Mouse (Mus musculus): ENCODE measurements around the gene Vasn.

Gene Vasn

DNA sequence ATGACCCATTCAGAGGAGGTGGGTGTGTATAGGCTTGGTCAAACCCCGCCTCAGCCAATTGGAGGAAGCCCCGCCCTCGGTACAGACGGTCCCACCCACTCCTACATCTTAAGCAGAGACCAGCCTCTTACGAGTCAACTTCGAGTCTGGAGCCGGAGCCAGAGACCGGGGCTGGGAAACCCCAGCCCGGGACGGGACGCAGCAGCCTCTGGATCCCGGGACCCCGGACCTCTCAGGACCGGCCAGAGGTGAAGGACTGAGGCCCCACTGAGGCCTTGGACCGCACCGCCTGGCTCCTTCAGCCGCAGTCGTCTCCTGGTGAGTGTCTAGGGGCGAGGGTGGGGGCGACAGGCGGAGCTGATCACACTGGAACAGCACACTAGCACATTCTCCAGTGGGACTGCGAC, at the start of gene Vasn, which contains the start of gene Dnaja3:
Gene Vasn, plus strand, starts transcription at position 111 of the 407 bp plus-strand sequence.
Gene Dnaja3, plus strand, starts transcription at position 159 of the 407 bp plus-strand sequence.
- peak; percentile 84 for DNase-seq (ENCODE audit: low read depth, low spot score)

DNA sequence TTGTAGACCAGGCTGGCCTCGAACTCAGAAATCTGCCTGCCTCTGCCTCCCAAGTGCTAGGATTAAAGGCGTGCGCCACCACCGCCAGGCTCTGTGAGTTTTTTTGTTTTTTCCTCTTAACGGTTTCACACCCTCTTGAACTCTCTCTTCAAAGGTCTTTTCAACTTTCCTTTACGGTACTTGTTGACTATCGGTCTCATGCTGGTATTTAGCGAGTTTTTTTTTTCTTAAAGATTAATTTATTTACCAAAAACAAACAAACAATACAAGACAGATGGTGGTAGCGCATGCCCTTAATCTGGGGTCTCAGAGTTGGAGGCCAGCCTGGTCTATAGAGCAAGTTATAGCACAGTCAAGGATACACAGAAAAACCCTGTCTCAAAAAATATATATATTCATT, 49.5 kb upstream of the Vasn start:
- peak; percentile 71 for DNase-seq (ENCODE audit: low read depth, low spot score)

DNA sequence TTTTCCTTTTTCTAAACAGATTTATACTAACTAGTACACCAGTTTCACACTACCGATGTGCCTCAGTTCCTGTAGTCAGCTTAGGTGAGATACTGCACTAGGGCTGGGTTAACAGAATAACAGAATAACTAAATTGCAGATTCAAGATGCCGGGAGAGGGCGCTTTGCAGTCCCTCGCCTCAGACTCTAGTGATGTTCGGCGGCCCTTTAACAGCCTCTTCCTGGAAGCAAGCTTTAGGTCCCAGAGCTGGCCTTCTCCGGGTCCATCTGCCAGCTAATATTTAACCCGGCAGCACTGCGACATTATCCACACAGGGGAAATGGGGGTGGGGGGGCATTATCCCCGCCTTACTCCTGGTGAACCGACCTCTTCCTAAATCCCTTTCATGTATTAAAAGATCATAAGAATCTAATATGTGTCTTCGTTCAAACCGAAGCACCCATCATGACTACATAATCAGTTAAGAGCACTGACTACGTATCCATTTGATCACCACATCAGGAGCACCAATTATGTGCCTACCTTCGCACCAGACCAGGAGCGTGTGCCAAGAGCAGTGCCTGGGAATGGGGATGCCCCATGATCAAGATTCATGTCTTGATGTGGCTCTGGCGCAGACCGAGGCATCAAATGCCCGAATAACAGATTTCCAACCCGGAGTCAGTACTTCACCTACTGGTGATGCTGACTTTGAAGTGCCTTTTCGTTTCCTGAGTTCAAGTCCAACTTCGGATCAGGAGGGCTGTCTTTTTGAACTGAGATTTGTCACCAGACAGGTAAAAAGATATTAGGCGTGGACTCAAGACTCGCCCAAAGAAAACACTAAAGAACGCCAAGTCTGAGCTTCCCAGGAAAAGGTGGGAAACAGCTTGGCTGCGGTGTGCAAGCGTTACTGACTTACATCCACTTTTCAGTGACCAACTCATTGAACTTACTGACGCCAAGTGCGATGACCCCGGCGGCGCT, 46.5 kb upstream of the Vasn start:
- DNase-seq (ENCODE audit: low read depth, low spot score), result no peak

DNA sequence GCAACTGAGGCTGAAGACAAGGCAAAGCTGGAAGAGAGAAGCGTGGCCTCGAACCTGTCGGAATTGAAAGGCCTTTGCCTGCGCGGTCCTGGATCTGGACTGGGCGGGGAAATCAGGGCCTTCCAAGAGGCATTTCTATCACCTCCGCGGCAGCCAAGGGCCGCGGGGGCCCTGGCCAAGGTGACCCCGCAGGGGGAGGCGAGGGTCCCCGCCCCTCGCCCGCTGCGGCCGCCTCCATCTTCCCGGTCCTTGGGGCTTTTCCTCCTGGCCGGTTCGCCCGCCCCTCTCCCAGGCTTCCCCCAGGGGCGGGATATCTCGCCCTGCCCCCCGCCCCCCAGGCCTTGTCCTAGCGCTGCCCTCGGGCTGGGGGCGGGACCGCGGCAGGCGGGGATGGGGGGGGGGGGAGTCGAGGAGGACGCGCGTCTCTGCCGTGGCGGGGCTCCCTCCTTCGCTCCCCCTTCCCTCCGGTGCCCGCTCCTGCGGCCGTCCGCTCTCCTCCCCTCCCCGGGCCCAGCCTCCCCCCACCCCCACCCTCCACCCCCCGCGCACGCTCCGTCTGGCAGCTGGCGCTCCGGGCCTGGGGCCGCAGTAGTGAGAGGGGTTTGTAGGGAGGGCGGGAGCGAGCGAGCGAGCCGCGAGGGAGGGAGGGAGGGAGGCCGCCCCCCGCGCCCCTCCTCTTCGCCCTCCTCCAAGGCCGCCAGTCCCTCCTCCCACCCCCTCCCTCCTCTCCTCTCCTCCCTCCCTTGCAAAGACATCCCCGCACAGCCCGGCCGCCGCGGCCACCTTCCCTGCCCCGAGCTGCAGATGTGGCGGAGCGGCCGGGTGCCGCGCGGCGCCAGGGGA, 45.5 kb upstream of the Vasn start, which contains the start of gene Glis2:
Gene Glis2, plus strand, starts transcription at position 743 of the 843 bp plus-strand sequence.
- peak; percentile 88 for DNase-seq (ENCODE audit: low read depth, low spot score)

DNA sequence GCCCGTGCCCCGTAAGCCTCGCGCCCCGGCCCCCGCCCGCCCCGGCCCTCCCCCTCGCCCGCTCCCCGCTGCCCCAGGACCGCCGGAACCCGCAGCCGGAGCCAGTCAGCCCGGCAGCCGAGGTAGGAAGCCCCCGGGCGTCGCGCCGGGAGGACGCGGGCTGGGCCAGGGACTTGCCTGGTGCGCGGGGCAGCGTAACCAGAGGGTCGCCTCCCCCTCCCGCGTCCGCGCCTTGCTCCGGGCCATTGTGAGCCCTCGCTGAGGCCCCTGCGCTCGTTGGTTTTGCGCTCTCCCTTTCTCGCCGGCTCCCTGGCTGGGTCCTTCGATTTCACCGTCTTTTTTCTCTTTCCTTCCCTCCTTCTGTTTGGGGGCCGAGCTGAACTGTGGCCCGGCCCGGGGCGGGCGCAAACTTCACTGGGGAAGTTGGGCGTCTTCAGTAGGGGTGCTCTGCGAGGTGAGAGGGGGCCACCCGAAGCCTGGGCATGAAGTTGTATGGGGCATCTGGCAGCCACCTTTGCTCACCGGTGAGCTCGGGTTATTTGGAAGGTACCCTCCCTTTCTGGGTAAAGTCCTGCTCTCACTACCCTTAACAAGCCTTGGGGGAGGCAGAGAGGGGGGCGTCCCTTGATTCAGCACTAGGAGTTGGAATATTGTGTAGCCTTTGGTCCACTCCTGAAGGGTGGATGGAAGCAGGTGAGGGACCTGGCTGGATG, 44.8 kb upstream of the Vasn start:
- no peak for DNase-seq (ENCODE audit: low read depth, low spot score)

DNA sequence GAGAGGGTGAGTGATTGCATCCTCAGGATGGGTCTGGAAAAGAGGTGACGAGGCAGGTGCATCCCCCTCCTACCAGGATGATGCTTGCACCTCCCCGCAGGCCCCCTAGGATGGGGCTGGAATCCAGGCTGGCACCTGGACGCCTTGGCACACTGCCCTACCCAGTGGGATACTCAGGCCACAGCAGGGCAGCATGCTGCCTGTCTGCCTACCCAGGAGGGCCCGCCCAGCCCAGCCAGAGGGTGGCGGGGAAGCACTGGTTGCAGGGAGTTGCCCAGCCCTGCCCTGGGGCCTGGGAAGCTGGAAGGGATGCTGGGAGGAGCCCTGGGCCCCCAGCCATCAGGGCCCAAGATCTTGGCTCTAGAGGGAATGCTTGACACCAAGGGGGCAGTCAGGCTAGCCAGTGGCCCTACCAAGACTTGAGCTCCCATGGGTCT, 44.2 kb upstream of the Vasn start:
- no peak for DNase-seq (ENCODE audit: low read depth, low spot score)

DNA sequence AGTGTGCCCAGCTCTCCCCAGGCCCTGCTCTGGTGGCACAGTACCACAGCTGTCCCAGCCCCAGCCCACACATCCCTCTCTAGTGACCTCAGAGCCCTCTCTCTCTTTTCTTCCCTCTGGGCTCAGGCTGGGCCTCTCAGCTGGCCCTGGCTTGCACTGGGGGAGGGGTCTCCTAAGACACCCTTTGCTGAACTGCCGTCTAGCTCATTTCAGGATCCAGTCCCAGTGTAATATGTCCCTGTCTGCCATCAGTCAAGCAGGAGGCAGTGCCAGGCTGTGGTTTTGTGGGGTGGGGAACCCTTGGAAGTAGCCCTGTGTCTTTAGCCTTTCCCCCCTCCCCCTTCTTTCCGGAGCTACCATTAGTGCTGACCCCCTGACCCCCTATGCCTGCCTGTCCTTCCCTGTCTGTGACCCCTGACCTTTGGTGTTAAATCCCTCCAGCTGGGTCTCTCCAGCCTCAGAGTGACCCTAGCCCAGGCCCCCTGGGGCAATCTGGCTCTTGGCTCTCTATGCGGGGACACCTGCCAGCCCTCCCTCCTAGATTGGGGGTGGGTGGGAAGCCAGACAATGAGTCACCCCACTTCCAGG, 43.5 kb upstream of the Vasn start:
- DNase-seq (ENCODE audit: low read depth, low spot score), result no peak

DNA sequence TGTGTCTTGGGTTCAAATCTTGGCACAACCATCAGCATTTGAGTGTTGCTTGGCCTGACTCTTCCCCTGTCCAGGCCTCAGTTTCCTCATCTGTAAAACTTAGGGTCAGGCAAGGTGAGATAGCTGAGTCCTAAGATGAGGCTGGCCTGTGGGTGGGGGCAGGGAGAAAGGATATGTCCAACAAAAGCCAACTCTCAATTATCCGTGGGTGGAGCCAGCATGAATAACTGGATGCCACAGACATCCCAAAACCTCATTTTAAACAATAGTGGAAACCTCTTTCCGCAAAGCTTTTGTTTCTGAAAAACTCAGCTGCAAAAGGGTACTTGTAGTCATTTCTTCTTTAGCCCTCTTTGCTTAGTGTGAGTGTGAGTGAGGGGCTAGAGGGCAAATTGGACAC, 42.9 kb upstream of the Vasn start:
- no peak for DNase-seq (ENCODE audit: low read depth, low spot score)

DNA sequence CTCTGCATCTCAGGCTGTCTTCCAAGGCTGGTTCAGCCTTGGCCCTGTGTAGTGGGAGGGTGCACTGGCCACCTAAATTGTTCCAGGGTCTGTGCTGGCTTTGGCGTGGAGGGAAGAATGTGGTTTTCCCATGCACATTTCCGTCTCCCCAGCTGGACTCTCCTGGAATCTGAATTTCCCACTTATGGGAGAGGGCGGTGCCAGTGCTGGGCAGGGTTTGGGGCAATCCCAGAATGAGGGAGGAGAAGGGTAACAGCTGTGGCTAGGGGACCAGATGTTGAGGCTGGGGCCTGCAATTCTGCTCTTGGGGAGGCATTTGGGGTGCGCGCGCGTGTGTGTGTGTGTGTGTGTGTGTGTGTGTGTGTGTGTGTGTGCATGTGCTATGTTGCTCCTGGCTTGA, 42.4 kb upstream of the Vasn start:
- no peak for DNase-seq (ENCODE audit: low read depth, low spot score)

DNA sequence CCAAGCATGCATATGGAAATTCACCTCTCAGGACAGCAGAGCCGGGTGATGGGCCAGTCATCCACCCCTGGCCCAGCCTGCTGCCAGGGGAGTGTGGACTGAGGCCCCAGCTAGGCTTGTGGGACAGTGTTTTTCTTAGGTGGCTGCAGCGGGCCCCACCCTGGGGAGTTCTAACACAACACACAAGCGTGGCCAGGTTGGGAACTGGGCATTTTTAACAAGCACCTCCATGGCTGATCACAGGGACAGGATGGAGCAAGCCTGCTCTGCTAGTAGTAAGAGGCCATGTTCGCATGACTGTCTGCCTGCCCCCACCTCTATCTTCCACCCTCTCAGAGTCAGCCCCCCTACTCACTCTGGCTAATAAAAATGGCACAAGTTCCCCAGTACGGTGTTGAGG, 41.7 kb upstream of the Vasn start:
- no peak for DNase-seq (ENCODE audit: low read depth, low spot score)

DNA sequence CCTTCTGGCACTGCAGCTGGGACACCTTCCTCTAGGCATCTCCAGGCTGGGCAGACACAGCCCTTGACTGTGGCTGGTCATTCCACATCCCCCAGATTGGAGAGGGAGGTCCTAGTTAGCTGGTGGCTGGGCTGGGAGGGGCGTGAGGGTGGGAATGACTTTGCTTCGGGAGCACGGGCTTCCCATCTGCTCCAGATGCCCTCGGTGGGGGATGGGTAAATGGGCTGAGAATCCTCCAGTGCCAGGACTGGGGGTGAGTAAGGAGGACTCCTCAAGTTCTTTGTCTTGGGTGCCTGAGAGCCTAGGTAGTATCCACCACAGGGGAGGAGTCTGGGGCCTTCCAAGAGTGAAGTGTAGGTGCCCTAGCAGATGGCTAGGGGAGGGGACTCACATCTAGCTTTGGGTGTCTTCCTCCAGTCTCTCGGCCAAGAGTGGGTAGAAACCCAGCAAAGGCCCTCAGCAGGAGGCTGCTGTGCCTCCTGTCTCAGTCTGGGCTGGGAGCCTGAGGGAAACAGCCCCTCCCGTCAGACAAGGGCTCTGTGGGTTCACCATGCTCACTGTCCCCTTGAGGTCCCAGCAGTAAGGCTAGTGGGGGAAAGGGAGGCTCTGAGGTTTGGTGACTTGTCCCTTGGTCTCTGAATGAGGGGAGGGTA, 40.7 kb upstream of the Vasn start:
- DNase-seq (ENCODE audit: low read depth, low spot score), result no peak

DNA sequence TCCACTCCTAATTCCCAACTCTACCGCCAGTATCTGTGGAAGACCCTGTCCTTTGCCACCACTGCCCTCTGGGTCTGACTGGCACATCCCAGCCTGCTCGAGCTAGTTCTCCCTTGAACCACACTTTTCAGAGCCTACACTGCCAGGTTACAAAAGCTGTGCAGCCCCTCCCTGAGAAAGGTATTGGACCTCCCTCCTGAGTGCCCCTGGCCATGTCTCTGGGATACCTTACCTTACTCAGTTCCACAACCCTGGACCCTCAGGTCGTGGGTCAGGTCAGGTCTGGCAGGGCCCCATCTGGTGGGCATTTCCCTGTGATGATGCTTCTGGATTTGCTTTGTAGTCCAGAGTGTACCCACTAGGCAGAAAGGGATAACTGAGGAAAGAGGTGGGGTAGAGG, 40.1 kb upstream of the Vasn start:
- DNase-seq (ENCODE audit: low read depth, low spot score), result no peak

DNA sequence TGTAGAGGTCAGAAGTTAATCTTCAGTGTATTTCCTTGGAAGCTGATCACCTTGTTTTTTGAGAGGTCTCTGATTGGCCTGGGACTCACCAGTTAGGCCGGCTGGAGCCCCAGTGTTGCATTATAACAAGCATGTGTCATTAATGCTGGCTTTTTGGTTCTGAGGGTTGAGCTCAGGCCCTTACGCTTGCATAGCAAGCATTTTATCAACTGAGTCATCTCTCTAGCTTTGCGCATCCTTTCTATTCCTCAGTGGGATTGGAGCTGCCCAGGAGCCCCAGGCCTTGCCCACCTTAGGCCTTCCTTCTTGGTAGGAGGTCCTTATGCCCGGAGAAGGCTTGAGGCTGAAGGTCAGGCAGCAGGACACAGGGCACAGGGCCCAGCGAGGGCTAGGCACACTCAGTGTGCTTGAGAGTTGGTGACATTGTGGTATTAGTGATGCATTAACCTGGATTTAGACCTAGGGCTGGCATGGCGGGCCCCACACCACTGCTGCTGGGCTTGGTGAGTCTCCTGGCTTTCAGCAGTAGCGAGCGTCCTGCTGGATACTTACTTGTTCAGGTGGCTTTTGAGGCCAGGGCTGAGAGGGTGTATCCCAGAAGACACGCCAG, 38.9 kb upstream of the Vasn start:
- DNase-seq (ENCODE audit: low read depth, low spot score), result no peak

DNA sequence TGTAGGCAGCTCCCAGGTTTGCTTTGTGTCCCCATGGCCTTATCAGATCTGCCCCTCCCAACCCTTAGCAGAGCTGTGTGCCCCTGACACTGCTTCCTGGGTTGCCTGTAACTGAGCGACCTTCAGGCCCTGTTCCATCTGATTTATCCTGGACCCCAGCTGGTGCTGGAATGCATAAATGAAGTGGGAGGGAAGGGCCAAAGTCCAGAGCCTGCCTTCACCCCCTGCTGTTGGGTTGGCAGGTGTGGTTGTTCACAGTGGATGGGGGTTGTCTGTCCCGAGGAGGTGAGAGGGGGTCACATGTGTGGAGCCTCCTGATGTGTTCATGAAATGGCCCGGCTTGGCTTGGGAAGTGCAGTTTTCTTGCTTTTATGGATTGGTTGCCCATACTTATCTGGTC, 37.6 kb upstream of the Vasn start:
- no peak for DNase-seq (ENCODE audit: low read depth, low spot score)

DNA sequence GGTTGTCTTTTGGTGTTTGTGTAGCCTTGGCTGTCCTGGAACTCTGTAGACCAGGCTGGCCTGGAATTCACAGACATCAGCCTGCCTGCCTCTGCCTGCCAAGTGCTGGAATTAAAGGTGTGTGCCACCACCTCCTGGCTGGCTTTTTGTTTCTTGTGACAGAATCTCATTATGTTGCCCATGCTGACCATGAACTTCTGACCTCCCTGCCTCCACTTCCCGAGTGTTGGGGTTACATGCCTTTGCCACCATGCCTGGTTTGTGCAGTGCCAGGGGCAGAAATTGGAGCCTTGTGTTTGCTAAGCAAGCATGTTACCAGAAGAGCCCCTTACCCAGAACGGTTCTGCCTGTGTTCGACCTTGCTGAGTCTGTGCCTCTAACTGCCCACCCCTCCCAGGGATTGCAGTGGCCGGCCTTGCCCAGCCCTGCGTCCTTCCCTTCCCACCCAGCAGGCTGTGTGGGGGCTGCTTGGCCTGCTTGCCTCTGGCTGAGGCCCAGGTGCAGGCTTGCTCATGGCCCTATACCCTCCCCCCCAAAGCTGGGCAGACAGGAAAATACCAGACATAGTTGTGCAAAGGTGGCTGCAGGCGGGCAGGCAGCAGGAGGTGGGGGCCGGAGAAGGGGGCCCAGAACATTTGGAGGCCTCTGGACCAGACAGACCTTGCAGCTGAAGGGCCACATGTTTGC, 36.8 kb upstream of the Vasn start:
- DNase-seq (ENCODE audit: low read depth, low spot score), result peak; percentile 76

DNA sequence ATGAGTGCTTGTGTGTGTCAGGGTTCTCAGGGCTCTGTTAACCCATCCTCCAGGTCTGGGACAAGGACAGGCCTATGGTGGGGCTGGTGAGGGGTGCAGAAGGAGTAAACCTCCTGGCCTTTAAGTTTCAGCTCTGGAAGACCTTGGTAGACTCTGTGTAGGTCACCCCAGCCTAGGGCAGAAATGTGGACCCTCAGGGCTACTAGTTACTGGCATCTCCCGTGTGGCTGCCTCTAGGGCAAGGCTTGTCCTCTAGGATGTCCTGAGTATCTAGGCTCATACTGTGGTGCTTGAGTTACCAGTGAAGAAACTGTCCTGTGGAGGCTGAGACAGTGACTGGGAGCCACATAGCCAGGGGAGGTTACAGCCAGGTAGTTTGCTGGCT, 36.3 kb upstream of the Vasn start:
- no peak for DNase-seq (ENCODE audit: low read depth, low spot score)

DNA sequence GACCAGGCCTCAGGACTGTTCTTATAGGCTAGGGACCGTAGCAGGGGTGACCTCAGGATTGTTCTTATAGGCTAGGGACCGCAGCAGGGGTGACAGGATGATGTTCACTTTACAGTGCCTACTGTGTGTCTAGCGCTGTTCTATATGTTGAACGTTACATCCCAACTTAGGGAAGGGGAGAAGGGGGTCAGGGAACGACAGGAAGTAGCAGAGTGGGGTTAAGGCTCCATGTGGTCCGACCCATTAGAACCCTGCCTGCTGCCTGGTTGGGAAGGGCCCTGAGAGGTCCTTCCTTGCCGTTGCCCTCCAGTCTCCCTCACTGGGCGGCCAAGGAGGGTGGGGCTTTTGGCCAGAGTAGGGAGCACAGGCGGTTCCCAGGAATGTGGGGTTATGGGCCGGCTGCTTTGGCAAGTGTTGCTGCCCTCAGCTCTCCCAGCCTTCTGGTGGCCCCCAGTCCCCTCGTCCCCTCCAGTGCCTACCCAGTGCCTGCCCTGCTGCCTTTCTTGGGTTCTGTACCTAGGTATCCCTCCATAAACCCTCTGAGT, 35.4 kb upstream of the Vasn start:
- no peak for DNase-seq (ENCODE audit: low read depth, low spot score)

DNA sequence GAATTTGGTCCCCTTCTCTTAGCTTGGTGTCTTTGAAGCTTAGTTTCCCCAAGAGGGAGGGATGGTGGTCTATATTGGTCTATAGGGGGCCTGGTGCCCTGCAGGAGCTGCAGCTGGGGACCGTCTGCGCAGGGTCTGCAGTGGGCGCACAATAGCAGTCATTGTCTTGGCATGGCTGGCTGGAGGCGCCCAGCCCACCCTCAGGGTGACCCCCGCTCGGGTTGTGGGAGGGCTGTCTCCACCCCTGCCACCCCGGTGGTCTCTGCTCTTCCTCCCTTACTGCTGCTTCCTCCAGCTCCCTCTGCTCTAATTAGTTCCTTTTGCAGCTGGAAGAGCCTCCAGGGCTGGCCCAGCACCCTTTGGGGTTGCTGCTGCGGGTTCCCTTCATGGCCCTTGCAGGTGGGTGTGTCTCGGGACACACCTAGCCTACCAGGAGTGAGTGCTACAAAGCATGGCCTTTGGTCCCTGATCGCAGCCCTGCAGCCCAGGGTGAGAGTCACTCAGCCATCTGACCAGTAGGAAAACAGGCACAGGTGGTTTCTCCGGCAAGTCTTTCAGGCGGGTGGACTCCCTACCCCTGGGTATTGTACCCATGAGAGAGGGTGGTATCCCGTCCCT, 34.1 kb upstream of the Vasn start:
- DNase-seq (ENCODE audit: low read depth, low spot score), result no peak
